In the genomic region with DNA sequence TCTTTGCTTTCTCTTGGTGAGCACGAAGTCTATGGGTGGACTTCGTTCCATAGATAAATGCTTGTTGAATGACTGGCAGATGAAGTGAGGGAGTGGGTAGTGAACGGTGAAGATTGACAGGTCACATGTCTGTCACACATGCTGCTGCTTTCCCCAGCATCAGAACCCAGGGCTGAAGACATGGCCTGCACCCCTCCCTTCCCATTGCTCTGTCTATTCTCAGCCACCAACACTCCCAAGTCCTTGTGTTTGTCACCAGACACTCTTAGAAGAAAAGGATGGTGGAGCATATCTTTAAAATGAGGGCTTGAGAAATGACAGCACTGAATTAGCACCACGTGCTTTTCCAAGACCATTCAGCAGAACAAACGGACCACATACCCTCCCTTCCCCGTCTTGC, we compare ENCODE assay signal across 21 mouse cellular contexts.
DNase-seq lines count a peak whose midpoint lies in the region; ATAC-seq lines count a peak whose summit lies in the region.
"Had no signal": no experiment of that assay in that cellular context is flagged by ENCODE, and none has a peak within 500 bp of the region (broad histone marks: within the 10 kb centered on the region; RNA-seq: fewer than 3 reads in every experiment).

No protein-coding gene starts in this region.

- 41% methylated on average over 6 of the region's 6 CpGs for WGBS in heart, embryonic 10.5 days
- WGBS in heart, embryonic 12.5 days = 34% methylated on average over 6 of the region's 6 CpGs

- no peak overlapping the region for H3K4me2 ChIP-seq in heart, embryonic 12.5 days

- intact Hi-C loops in heart, postnatal 10 days (cut with DNase I) = no loop called here

- DNase-seq in heart, adult 11 months = peak; percentile 75
- DNase-seq in heart, adult 18-20 months = no peak
- DNase-seq in heart, embryonic 10.5 days (ENCODE audit: low spot score) = peak; percentile 83
- DNase-seq in heart, postnatal 10 days = no peak
- no peak for DNase-seq in heart, adult 8-10 months (ENCODE audit: low spot score)
- DNase-seq: adrenal gland, adult 2 months; adrenal gland, adult 8-10 months; adrenal gland, postnatal 10 days; adrenal gland, postnatal 14 days; adrenal gland, postnatal 25 days; adrenal gland, postnatal 36 days; B cell, adult 2 months; cerebellum, adult 11 months; cerebellum, adult 11-12 months had no signal

- H3K27ac ChIP-seq in heart, embryonic 10.5 days = no peak overlapping the region
- no peak overlapping the region for H3K27ac ChIP-seq in heart, embryonic 12.5 days (ENCODE audit: poor library complexity, severe bottlenecking)

- no peaks in the 10 kb centered on the region for H3K27me3 ChIP-seq in heart, embryonic 10.5 days (ENCODE audit: insufficient read depth, poor library complexity, severe bottlenecking)
- H3K27me3 ChIP-seq in heart, embryonic 12.5 days (replicated peaks) = 0 out of 2 replicates have a peak, but pooled peaks cover 2% of the 10 kb centered on the region
- H3K27me3 ChIP-seq in megakaryocyte, embryonic 14.5 days (replicated peaks) = no peaks in the 10 kb centered on the region
- H3K27me3 ChIP-seq: Patski had no signal

- peak; percentile 64; the same call in 1 of the 2 replicates for ATAC-seq in heart, embryonic 12.5 days (ENCODE audit: insufficient number of reproducible peaks, low FRiP score)
- no peak for ATAC-seq in megakaryocyte, adult 5-6 weeks (ENCODE audit: poor library complexity, severe bottlenecking)
- ATAC-seq: activated CD4-positive, CD25-positive, alpha-beta regulatory T cell, adult 4 months; CD4-positive, CD25-positive, alpha-beta regulatory T cell, adult 4 months; Patski had no signal

- peaks cover 75% of the 10 kb centered on the region for H3K4me1 ChIP-seq in heart, embryonic 10.5 days
- H3K4me1 ChIP-seq in heart, embryonic 12.5 days (replicated peaks) = peaks cover 54% of the 10 kb centered on the region
- H3K4me1 ChIP-seq in megakaryocyte, embryonic 14.5 days = peaks cover 14% of the 10 kb centered on the region

- no peaks in the 10 kb centered on the region for H3K36me3 ChIP-seq in heart, embryonic 10.5 days
- no peaks in the 10 kb centered on the region for H3K36me3 ChIP-seq in heart, embryonic 12.5 days
- no peaks in the 10 kb centered on the region for H3K36me3 ChIP-seq in megakaryocyte, embryonic 14.5 days (replicated peaks; ENCODE audit: low read length)
- H3K36me3 ChIP-seq: G1E had no signal

- H3K4me3 ChIP-seq in heart, embryonic 10.5 days = no peak overlapping the region
- no peak overlapping the region for H3K4me3 ChIP-seq in heart, embryonic 12.5 days
- H3K4me3 ChIP-seq in megakaryocyte, embryonic 14.5 days (replicated peaks) = peak overlapping the region; percentile 20

- H3K9ac ChIP-seq in heart, embryonic 12.5 days = no peak overlapping the region

- H3K9me3 ChIP-seq in heart, embryonic 10.5 days = no peaks in the 10 kb centered on the region
- H3K9me3 ChIP-seq in heart, embryonic 12.5 days (replicated peaks) = no peaks in the 10 kb centered on the region
- no peaks in the 10 kb centered on the region for H3K9me3 ChIP-seq in megakaryocyte, embryonic 14.5 days

Comparison
In these comparisons a context has a peak if more than half of its experiments do, and no peak if none do; other contexts are left out.
1. DNase-seq: peak in heart, adult 11 months (single experiment) and heart, embryonic 10.5 days (single experiment); none in heart, adult 18-20 months (0 of 2), heart, postnatal 10 days (0 of 2) and heart, adult 8-10 months (single experiment).